Mouse (Mus musculus) neural tube, embryonic 15.5 days (tissue): Measurements from ENCODE around the gene Trim16. TPM values are rescaled to one million over a fixed set of nuclear protein-coding genes. Genes with fewer than 3 reads are reported as not detected.

ENCODE experiments used
- ATAC-seq: fragments of 200-750 bp; cut with Nextera tagmentation; 2 replicates; pipeline ENCODE4 v1.8.0; 2017; ENCODE audit warnings: mild to moderate bottlenecking, moderate TSS enrichment, moderate library complexity; ENCODE audit not compliant: low FRiP score
- H3K27ac ChIP-seq: fragments of 300-500 bp; sonication (generic); replicated peaks from 2 replicates; pipeline ENCODE4 v1.5.1; 2015; ENCODE audit warnings: mild to moderate bottlenecking, inconsistent platforms
- H3K27me3 ChIP-seq: fragments of 300-500 bp; sonication (generic); replicated peaks from 2 replicates; pipeline ENCODE4 v1.6.1; 2015; ENCODE audit warnings: inconsistent platforms
- H3K36me3 ChIP-seq: fragments of 300-500 bp; sonication (generic); 2 replicates; pipeline ENCODE4 v1.6.1; 2015; ENCODE audit warnings: inconsistent platforms
- H3K4me1 ChIP-seq: fragments of 300-500 bp; sonication (generic); 2 replicates; pipeline ENCODE4 v1.6.1; 2015; ENCODE audit warnings: inconsistent platforms
- H3K4me2 ChIP-seq: fragments of 300-500 bp; sonication (generic); 2 replicates; pipeline ENCODE4 v1.6.1; 2015; ENCODE audit warnings: inconsistent platforms, mild to moderate bottlenecking, moderate library complexity
- H3K4me3 ChIP-seq: fragments of 300-500 bp; sonication (generic); replicated peaks from 2 replicates; pipeline ENCODE4 v1.5.1; 2015; ENCODE audit warnings: mild to moderate bottlenecking, inconsistent platforms
- H3K9ac ChIP-seq: fragments of 300-500 bp; sonication (generic); replicated peaks from 2 replicates; pipeline ENCODE4 v1.6.1; 2015; ENCODE audit warnings: mild to moderate bottlenecking, inconsistent platforms
- H3K9me3 ChIP-seq: fragments of 300-500 bp; sonication (generic); replicated peaks from 2 replicates; pipeline ENCODE4 v1.6.1; 2016; ENCODE audit warnings: inconsistent platforms
- WGBS: fragments of 180-500 bp; shearing (Covaris S2); methylation state at CpG from one replicate; pipeline ENCODE4 v1.1.7; 2015; ENCODE audit warnings: mixed read lengths; 5-methylcytosine and 5-hydroxymethylcytosine counted together
- polyA plus RNA-seq: library from polyadenylated mRNA; unstranded; fragments of >200 nt; fragmentation: Nextera tagmentation; extraction: Ambion mirVana; gene quantifications from 2 replicates; pipeline ENCODE4 v1.2.1, GENCODE M21; 2015

Gene Trim16
- polyA plus RNA-seq, 1 experiment from 2014 or later = 9.5 TPM

DNA sequence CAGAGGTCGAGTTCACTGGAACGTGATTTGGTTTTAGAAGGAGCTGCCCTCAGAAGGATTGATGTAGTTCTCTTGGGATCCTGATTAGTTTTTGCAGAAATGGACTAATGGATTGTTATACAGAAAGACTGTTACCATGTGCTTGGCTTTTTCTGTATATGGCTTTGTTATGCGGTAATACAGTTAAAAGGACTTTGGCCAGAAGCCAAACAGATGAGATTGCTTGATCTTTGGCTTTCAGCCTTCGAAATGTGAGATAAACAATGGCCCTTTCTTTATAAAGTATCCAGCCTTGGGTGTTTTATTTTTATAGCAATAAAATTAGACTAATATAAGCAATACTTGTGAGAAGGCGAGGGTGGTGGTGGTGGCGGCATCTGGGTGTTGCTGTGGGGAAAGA lies 3.4 kb upstream of the Trim16 start:
- Histone ChIP-seq H3K4me1 (peaks cover 20% of the 10 kb centered on the region), H3K27me3 (peaks cover 4% of the 10 kb centered on the region; the same call in 1 of the 2 replicates), H3K36me3 (no peaks in the 10 kb centered on the region), H3K9me3 (no peaks in the 10 kb centered on the region), H3K4me2 (no peak overlapping the region), H3K4me3 (no peak overlapping the region), H3K27ac (no peak overlapping the region), H3K9ac (no peak overlapping the region)
- no peak for ATAC-seq
- WGBS = 70% methylated on average over 6 of the region's 6 CpGs

DNA sequence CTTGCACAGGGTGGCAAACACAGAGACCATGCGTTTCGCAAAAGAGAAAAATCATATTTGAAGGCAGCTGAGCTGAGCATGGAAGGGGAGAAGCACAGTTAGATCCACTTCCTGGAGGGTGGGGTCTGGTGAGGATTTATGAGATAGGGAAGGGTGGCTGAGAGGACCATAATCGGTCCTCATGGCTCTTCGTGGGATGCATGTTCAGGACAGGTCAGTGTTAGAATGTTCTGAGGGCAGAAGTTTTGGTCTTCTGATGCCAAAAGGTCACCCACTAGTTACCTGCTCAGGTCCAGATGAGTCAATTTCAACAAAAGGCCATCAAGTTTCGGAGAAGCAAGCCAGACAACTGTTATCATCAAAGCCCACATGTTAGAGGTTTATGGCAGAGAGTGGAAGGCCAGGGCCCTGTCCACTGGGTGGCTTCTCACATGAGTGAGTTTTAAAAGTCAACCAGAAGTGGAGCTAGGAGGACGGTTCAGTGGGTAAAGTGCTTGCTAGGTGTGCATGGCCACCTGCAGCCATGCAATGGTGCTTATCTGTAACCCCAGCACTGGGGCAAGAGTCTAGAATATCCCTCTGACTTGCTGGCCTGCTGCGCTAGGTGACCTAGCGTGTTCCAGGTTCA lies 858 bp upstream of the Trim16 start:
- Histone ChIP-seq H3K9me3 (no peaks in the 10 kb centered on the region), H3K4me2 (0 out of 2 replicates have a peak overlapping the region, but pooled peaks have one; percentile 63), H3K27me3 (peaks cover 4% of the 10 kb centered on the region; the same call in 1 of the 2 replicates), H3K27ac (no peak overlapping the region), H3K4me3 (no peak overlapping the region), H3K4me1 (peaks cover 23% of the 10 kb centered on the region), H3K9ac (no peak overlapping the region), H3K36me3 (no peaks in the 10 kb centered on the region)
- no peak for ATAC-seq
- 97% methylated on average over 8 of the region's 8 CpGs for WGBS

DNA sequence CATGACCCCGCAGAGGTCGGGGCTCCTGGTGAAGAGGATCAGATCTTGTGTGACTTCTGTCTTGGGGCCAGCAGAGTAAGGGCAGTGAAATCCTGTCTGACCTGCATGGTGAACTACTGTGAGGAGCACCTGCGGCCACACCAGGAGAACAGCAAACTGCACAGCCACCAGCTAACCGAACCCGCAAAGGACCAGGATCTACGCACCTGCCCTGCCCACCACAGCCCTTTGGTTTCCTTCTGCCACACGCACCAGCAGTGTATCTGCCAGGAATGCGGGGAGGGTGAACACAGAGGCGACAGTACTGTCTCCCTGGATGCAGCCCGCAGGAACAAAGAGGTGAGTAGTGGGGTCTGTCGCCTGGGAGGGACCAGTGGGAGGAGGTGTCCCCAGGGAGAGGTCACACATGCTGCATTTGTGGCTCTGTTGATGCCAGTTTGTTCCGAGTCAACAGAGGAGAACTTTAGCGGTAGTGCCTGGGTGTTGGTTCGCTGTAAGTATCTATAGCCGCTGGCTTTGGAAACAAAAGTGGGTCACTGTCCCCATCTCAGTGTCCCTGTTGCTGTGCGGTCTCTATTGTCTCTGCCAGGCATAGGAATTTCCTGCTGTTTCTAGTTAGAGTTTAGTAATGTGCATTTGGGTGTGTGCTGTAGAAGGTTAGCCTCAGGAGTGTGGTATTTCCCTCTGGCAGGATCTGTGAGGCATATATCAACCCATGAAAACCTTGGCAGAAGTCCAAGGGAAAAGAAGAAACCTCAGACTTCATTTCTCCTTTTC lies 818 bp downstream of the Trim16 start:
- 9% methylated on average over 16 of the region's 16 CpGs for WGBS
- H3K9ac ChIP-seq = peak overlapping the region; percentile 40
- H3K27me3 ChIP-seq = peaks cover 4% of the 10 kb centered on the region; the same call in 1 of the 2 replicates
- peak overlapping the region; percentile 42 for H3K4me3 ChIP-seq
- no peaks in the 10 kb centered on the region for H3K9me3 ChIP-seq
- peak overlapping the region; percentile 57 for H3K27ac ChIP-seq
- ATAC-seq = peak; percentile 72
- H3K36me3 ChIP-seq = no peaks in the 10 kb centered on the region
- peak overlapping the region; percentile 63 for H3K4me2 ChIP-seq
- peaks cover 23% of the 10 kb centered on the region for H3K4me1 ChIP-seq

GRCm38 (mm10) chr11:62821893-62822292 lies 1.9 kb downstream of the Trim16 start:
- H3K9ac ChIP-seq = no peak overlapping the region
- no peaks in the 10 kb centered on the region for H3K36me3 ChIP-seq
- ATAC-seq = no peak
- H3K4me3 ChIP-seq = peak overlapping the region; percentile 18
- 79% methylated on average over 5 of the region's 5 CpGs for WGBS
- H3K4me1 ChIP-seq = peaks cover 23% of the 10 kb centered on the region
- H3K27me3 ChIP-seq = peaks cover 4% of the 10 kb centered on the region; the same call in 1 of the 2 replicates
- no peaks in the 10 kb centered on the region for H3K9me3 ChIP-seq
- peak overlapping the region; percentile 41 for H3K4me2 ChIP-seq
- no peak overlapping the region for H3K27ac ChIP-seq

DNA sequence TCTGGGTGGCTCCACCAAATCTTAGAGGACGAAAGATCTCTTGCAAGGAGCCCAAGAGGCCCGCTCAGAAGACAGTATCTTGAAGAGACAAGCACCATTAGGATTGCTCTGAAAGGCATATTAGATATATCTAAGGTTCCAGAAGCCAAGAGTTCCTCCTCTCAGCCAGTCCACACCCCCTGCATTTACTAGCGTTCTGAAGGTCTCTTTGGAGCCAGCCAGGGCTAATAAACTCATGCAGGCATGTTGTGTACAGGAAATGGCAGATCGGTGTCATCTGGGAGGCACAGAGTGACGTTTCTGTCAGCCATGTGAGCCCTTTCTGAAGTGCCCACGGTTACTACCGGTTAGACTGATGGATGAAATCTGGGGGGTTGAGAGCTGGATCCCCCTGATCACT lies 4.2 kb downstream of the Trim16 start:
- H3K4me1 ChIP-seq = peaks cover 23% of the 10 kb centered on the region
- no peaks in the 10 kb centered on the region for H3K9me3 ChIP-seq
- no peak overlapping the region for H3K27ac ChIP-seq
- H3K9ac ChIP-seq = no peak overlapping the region
- H3K36me3 ChIP-seq = no peaks in the 10 kb centered on the region
- no peaks in the 10 kb centered on the region for H3K27me3 ChIP-seq
- no peak overlapping the region for H3K4me2 ChIP-seq
- ATAC-seq = no peak
- 76% methylated on average over 7 of the region's 7 CpGs for WGBS
- H3K4me3 ChIP-seq = no peak overlapping the region

DNA sequence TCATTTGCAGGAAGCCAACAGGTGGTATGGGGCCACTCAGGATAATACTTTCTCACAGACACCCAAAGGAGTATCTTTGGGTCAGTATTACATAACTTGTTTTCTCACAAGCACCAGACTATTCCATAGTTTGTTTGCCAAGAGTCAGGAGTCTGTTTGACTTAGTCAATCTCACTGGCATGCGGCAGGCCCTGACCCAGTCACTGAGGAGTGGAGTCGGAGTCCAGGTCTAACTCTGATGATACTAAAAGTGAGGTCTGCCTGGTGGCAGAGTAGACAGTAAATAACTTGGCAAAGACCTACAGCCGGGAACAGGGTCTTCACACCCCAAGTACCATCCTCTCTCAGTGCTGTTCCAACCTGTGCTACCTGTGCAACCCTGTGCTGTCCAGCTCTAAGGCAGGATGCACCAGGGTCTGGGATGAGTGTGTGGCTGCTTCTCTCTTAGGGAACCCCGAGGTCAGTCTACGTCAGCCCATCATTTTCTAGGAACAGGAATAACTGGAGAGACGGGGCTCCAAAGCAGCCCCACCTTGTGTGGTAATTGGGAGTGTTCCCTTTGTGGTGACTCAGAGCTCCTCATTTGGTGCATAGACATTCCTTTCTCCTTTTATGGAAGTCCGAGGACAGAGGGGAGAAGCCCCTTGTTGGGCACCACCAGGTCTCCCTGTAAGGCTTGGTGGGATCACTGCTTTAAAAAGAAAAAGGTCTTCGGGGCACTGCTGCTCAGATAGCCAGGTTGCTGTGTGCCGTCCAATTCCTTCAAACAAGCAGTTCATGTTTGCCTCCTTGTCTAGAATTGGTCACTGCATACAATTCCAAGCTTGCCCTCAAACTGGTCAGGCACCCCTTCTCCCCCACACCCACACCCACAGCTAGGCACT lies 5.4 kb downstream of the Trim16 start:
- no peak for ATAC-seq
- no peak overlapping the region for H3K27ac ChIP-seq
- 86% methylated on average over 9 of the region's 9 CpGs for WGBS

DNA sequence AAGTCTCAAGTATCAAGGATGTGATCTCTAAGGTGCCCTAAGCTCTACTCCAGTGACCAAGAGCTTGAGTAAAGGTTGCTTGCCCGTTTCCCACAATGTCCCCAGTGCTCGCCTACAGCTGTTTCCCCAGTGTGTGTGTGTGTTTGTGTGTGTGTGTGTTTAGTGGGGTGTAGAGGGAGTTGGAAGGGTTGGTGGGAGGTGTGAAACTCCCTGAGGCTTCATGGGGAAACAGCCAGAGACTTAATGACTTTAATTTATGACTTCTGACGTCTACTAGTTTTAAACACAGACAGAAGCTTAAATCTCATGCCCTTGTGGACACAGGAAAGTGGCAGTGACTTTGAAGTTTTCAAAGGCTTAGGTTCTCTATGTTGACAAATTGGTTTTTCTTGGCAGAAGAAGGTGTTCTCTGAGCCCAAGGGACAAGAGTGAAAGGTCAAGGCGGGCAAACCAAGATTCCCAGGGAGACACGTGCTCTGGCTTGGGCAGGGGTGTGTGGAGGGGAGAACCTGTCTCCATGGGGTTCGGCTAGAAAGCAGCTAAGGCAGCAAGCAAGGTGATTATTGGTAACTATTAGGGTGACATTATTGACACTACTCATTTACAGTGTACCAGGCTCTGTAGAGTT lies 6.2 kb downstream of the Trim16 start:
- H3K4me1 ChIP-seq = peaks cover 5% of the 10 kb centered on the region; the same call in 1 of the 2 replicates
- no peak overlapping the region for H3K4me2 ChIP-seq
- no peak overlapping the region for H3K4me3 ChIP-seq
- no peak for ATAC-seq
- H3K36me3 ChIP-seq = no peaks in the 10 kb centered on the region
- H3K9me3 ChIP-seq = no peaks in the 10 kb centered on the region
- no peak overlapping the region for H3K27ac ChIP-seq
- no peak overlapping the region for H3K9ac ChIP-seq
- 62% methylated on average over 6 of the region's 6 CpGs for WGBS
- H3K27me3 ChIP-seq = no peaks in the 10 kb centered on the region

More for the DNA sequence above, 5.4 kb downstream of the Trim16 start:
- Histone ChIP-seq H3K4me3 (no peak overlapping the region), H3K9me3 (no peaks in the 10 kb centered on the region), H3K4me1 (peaks cover 13% of the 10 kb centered on the region), H3K27me3 (no peaks in the 10 kb centered on the region), H3K4me2 (no peak overlapping the region), H3K36me3 (no peaks in the 10 kb centered on the region), H3K9ac (no peak overlapping the region)

DNA sequence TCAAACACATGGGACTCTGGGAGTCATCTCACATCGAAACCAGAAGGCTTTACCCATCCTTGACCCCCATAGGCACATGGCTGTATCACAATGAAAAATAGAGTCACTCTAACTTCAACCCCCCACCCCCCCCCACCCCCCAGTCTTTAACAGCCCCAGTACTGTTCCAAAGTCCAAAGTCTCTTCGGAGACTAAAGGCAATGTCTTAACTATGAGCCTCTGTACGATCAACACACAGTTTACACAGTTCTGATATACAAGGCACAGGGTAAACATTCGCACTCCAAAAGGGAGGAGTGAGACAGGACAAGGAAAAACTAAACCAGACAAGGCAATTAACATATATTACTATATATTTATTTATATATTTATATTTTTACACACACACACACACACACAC lies 7.1 kb downstream of the Trim16 start:
- Histone ChIP-seq H3K9me3 (no peaks in the 10 kb centered on the region), H3K36me3 (no peaks in the 10 kb centered on the region), H3K4me1 (no peaks in the 10 kb centered on the region), H3K27me3 (no peaks in the 10 kb centered on the region), H3K4me2 (no peak overlapping the region), H3K9ac (no peak overlapping the region), H3K4me3 (no peak overlapping the region), H3K27ac (no peak overlapping the region)
- WGBS = 92% methylated on average over 4 of the region's 4 CpGs
- no peak for ATAC-seq

GRCm38 (mm10) chr11:62827911-62828310 lies 7.9 kb downstream of the Trim16 start:
- no peak overlapping the region for H3K4me3 ChIP-seq
- no peaks in the 10 kb centered on the region for H3K27me3 ChIP-seq
- no peak for ATAC-seq
- H3K4me2 ChIP-seq = no peak overlapping the region
- no peaks in the 10 kb centered on the region for H3K9me3 ChIP-seq
- no peaks in the 10 kb centered on the region for H3K4me1 ChIP-seq
- whole genome bisulfite sequencing = 89% methylated on average over 3 of the region's 3 CpGs
- H3K27ac ChIP-seq = no peak overlapping the region
- no peak overlapping the region for H3K9ac ChIP-seq
- H3K36me3 ChIP-seq = no peaks in the 10 kb centered on the region

- ATAC-seq = no peak
- no peaks in the 10 kb centered on the region for H3K36me3 ChIP-seq
- H3K4me1 ChIP-seq = no peaks in the 10 kb centered on the region
- H3K4me3 ChIP-seq = no peak overlapping the region
- WGBS = 93% methylated on average over 2 of the region's 2 CpGs
- H3K27me3 ChIP-seq = no peaks in the 10 kb centered on the region
- no peaks in the 10 kb centered on the region for H3K9me3 ChIP-seq
- H3K4me2 ChIP-seq = no peak overlapping the region
- no peak overlapping the region for H3K27ac ChIP-seq
- H3K9ac ChIP-seq = no peak overlapping the region
Observed at GRCm38 (mm10) chr11:62830387-62830786, 10.4 kb downstream of the Trim16 start.

- H3K4me3 ChIP-seq = no peak overlapping the region
- no peaks in the 10 kb centered on the region for H3K27me3 ChIP-seq
- H3K9ac ChIP-seq = no peak overlapping the region
- H3K4me2 ChIP-seq = no peak overlapping the region
- no peak overlapping the region for H3K27ac ChIP-seq
- no peak for ATAC-seq
- H3K9me3 ChIP-seq = no peaks in the 10 kb centered on the region
- H3K4me1 ChIP-seq = no peaks in the 10 kb centered on the region
- H3K36me3 ChIP-seq = no peaks in the 10 kb centered on the region
Observed at GRCm38 (mm10) chr11:62831906-62832305, 11.9 kb downstream of the Trim16 start.
